Mouse (Mus musculus) lung, embryonic 16.5 days (tissue): ENCODE results near the gene Camta1. TPM values are rescaled to one million over a fixed set of nuclear protein-coding genes. Genes with fewer than 3 reads are reported as not detected.

Experiments used
- ATAC-seq: fragments of 200-750 bp; cut with Nextera tagmentation; 2 replicates; pipeline ENCODE4 v1.8.0; 2017; ENCODE audit warnings: low read depth, mild to moderate bottlenecking, moderate library complexity
- H3K27ac ChIP-seq: fragments of 300-500 bp; sonication (generic); 2 replicates; pipeline ENCODE4 v1.5.1; 2014; ENCODE audit warnings: mild to moderate bottlenecking, control low read depth, low read length
- H3K27me3 ChIP-seq: fragments of 300-500 bp; sonication (generic); 2 replicates; pipeline ENCODE4 v1.6.1; 2014; ENCODE audit warnings: low read depth, low read length, mixed read lengths; ENCODE audit not compliant: control insufficient read depth, insufficient read depth
- H3K36me3 ChIP-seq: fragments of 300-500 bp; sonication (generic); 2 replicates; pipeline ENCODE4 v1.6.1; 2014; ENCODE audit warnings: low read length; ENCODE audit not compliant: control insufficient read depth, insufficient read depth
- H3K4me1 ChIP-seq: fragments of 300-500 bp; sonication (generic); replicated peaks from 2 replicates; pipeline ENCODE4 v1.6.1; 2014; ENCODE audit warnings: low read length, mixed read lengths; ENCODE audit not compliant: control insufficient read depth, insufficient read depth
- H3K4me2 ChIP-seq: fragments of 300-500 bp; sonication (generic); 2 replicates; pipeline ENCODE4 v1.6.1; 2014; ENCODE audit warnings: low read depth, low read length, control low read depth
- H3K4me3 ChIP-seq: fragments of 300-500 bp; sonication (generic); 2 replicates; pipeline ENCODE4 v1.5.1; 2014; ENCODE audit warnings: mild to moderate bottlenecking, low read length, control low read depth
- H3K9ac ChIP-seq: fragments of 300-500 bp; sonication (generic); 2 replicates; pipeline ENCODE4 v1.6.1; 2014; ENCODE audit warnings: low read length, control low read depth
- H3K9me3 ChIP-seq: fragments of 300-500 bp; sonication (generic); 2 replicates; pipeline ENCODE4 v1.6.1; 2016; ENCODE audit warnings: low read length; ENCODE audit not compliant: control insufficient read depth
- WGBS: fragments of 180-500 bp; shearing (Covaris S2); extraction: QIAGEN DNeasy Blood & Tissue Kit; methylation state at CpG from one replicate; pipeline ENCODE4 v1.1.7; 2014; 5-methylcytosine and 5-hydroxymethylcytosine counted together
- polyA plus RNA-seq: library from polyadenylated mRNA; unstranded; fragments of >200 nt; fragmentation: Nextera tagmentation; extraction: Ambion mirVana; gene quantifications from 2 replicates; pipeline ENCODE4 v1.2.1, GENCODE M21; 2015

The Camta1 gene
- polyA plus RNA-seq, 1 experiment from 2014 or later: 89.4 TPM

DNA sequence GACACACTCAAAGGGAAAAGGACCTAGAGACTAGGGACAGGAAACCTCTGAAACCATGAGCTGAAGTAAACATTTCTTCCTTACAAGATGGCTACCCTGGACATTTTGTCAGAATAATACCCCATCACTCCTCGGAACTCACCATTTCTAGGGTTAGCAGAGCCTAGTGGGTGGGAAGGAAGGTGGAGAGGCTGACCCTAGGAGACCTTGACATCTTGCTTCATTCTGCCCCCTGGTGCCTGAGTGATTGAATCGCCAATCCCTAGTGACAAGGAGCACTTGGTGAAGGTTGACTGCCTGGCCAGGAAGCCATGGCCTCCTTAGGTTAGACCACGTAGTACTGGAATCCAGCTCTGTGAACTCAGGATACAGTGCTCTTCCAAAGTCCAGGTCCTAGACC is 576.2 kb downstream of the Camta1 start:
- Histone ChIP-seq H3K9me3 (no peaks in the 10 kb centered on the region), H3K4me3 (no peak overlapping the region), H3K36me3 (no peaks in the 10 kb centered on the region), H3K9ac (no peak overlapping the region), H3K4me2 (no peak overlapping the region), H3K27ac (no peak overlapping the region), H3K4me1 (no peaks in the 10 kb centered on the region), H3K27me3 (no peaks in the 10 kb centered on the region)
- no peak for ATAC-seq
- WGBS: 66% methylated on average over 3 of the region's 3 CpGs

GRCm38 (mm10) chr4:151283092-151283741 is 578.5 kb downstream of the Camta1 start:
- WGBS: 33% methylated on average over 16 of the region's 16 CpGs
- Histone ChIP-seq H3K27me3 (no peaks in the 10 kb centered on the region), H3K9me3 (no peaks in the 10 kb centered on the region), H3K4me1 (no peaks in the 10 kb centered on the region), H3K4me2 (no peak overlapping the region), H3K9ac (no peak overlapping the region), H3K4me3 (no peak overlapping the region), H3K27ac (no peak overlapping the region), H3K36me3 (no peaks in the 10 kb centered on the region)
- no peak for ATAC-seq

GRCm38 (mm10) chr4:151282103-151282502 is 579.6 kb downstream of the Camta1 start:
- Histone ChIP-seq H3K9me3 (no peaks in the 10 kb centered on the region), H3K36me3 (no peaks in the 10 kb centered on the region), H3K4me1 (no peaks in the 10 kb centered on the region), H3K4me3 (no peak overlapping the region), H3K9ac (no peak overlapping the region), H3K27ac (no peak overlapping the region), H3K27me3 (no peaks in the 10 kb centered on the region), H3K4me2 (no peak overlapping the region)
- ATAC-seq: no peak
- 63% methylated on average over 14 of the region's 14 CpGs for WGBS

DNA sequence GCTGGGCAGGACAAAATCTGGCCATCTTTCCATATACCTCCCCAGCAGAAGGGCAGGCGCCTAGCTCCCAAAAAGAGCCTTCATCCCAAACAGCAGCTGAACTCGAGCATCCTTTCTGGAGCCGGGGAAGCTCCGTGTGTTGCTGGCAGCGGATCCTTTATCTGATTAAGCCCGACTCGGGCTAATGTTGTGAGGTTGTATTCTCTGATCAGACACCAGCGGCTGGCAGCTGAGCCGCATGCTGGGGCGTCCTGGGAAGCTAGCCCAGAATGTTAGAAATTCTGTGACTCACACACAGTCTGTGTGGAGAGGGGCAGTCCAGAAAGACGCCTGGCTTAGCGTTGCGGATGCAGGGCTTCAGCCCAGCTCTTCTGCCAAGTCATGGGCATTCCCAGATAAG is 586.4 kb downstream of the Camta1 start:
- Histone ChIP-seq H3K27me3 (no peaks in the 10 kb centered on the region), H3K9me3 (no peaks in the 10 kb centered on the region), H3K4me2 (no peak overlapping the region), H3K27ac (no peak overlapping the region), H3K9ac (no peak overlapping the region), H3K4me1 (no peaks in the 10 kb centered on the region), H3K4me3 (no peak overlapping the region), H3K36me3 (no peaks in the 10 kb centered on the region)
- WGBS: 41% methylated on average over 13 of the region's 13 CpGs
- ATAC-seq: peak; percentile 41; the same call in 1 of the 2 replicates

DNA sequence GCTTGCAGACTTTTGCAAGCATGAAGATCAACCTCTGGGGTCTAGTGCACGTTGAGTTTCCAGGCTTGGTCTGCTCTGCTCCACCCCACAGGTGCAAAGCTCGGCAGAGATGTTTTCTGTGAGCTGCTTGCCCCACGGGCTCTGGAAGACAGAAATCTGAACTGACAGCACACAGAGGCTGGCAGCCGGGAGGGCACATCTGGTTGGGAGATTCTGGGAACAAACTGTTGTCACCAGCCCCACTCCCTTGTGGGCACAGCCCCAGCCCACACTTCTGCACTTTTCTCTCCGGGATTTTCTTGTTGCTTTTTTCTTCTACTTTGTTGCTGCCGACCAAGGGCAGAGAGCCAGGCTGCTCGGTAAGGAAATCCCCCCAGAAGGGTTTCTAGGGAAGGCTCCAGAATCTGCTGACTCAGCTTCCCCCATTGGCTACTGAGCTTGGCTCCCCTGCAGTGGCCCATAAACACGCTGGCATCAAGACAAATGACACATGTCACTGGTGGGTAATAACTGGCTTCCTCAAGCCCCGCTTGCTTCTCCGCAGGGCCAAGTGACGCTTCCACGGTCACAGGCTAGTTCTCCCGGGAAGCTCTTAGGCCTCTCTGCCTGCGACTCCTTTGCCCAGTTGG is 597.8 kb downstream of the Camta1 start:
- no peak overlapping the region for H3K9ac ChIP-seq
- H3K27me3 ChIP-seq: no peaks in the 10 kb centered on the region
- H3K4me3 ChIP-seq: no peak overlapping the region
- ATAC-seq: no peak
- no peaks in the 10 kb centered on the region for H3K4me1 ChIP-seq
- H3K9me3 ChIP-seq: no peaks in the 10 kb centered on the region
- H3K4me2 ChIP-seq: no peak overlapping the region
- H3K27ac ChIP-seq: no peak overlapping the region
- H3K36me3 ChIP-seq: no peaks in the 10 kb centered on the region
- WGBS: 45% methylated on average over 14 of the region's 14 CpGs

- H3K4me3 ChIP-seq: no peak overlapping the region
- H3K9ac ChIP-seq: no peak overlapping the region
- no peaks in the 10 kb centered on the region for H3K4me1 ChIP-seq
- no peaks in the 10 kb centered on the region for H3K9me3 ChIP-seq
- no peak for ATAC-seq
- 63% methylated on average over 7 of the region's 7 CpGs for WGBS
- H3K4me2 ChIP-seq: no peak overlapping the region
- H3K27me3 ChIP-seq: no peaks in the 10 kb centered on the region
- H3K27ac ChIP-seq: no peak overlapping the region
- H3K36me3 ChIP-seq: no peaks in the 10 kb centered on the region
These were observed 598.6 kb downstream of the Camta1 start for GRCm38 (mm10) chr4:151263052-151263451.

DNA sequence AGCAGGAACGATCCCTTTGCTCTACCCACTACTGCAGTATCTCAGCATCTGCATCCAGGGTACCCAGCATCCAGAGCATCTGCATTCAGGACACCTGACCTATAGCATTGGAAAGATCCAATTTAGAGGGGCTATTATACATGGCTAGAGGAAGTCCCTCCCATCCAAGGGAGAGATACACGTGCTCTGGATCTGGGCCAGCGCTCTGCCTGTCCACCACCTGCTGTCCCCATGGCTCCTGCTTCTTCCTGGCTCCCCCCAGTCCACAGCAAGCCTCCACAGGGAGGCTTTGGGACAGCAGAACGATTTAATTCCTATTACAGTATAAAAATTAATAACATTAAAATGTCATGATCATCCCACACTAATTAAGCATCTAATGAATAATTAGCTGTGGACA is 605.1 kb downstream of the Camta1 start:
- Histone ChIP-seq H3K9me3 (no peaks in the 10 kb centered on the region), H3K27me3 (no peaks in the 10 kb centered on the region), H3K27ac (no peak overlapping the region), H3K4me3 (no peak overlapping the region), H3K4me1 (no peaks in the 10 kb centered on the region), H3K9ac (no peak overlapping the region), H3K4me2 (no peak overlapping the region), H3K36me3 (no peaks in the 10 kb centered on the region)
- 55% methylated on average over 4 of the region's 4 CpGs for WGBS
- ATAC-seq: no peak

DNA sequence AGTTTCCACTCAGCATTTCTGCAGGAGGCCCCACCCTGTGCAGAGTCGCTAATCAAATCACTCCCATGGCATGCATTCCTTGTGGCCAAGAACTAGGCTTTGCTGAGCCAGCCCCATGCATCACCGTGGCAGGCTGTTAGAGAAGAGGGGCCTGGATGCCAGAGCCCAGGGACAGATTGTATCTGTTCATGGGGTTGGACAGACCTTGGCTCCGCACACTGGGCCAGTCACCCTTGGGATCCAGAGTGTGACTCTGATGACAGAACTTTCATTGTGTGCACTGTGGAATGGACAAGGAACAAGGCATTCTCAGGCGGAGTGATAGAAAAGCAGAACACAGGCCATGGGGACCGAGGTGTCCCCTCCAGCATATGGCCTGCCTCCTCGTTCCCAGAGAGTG is 610.9 kb downstream of the Camta1 start:
- ATAC-seq: no peak
- no peaks in the 10 kb centered on the region for H3K27me3 ChIP-seq
- H3K4me3 ChIP-seq: no peak overlapping the region
- 87% methylated on average over 6 of the region's 6 CpGs for WGBS
- no peaks in the 10 kb centered on the region for H3K9me3 ChIP-seq
- no peak overlapping the region for H3K4me2 ChIP-seq
- no peak overlapping the region for H3K27ac ChIP-seq
- H3K4me1 ChIP-seq: no peaks in the 10 kb centered on the region
- no peak overlapping the region for H3K9ac ChIP-seq
- no peaks in the 10 kb centered on the region for H3K36me3 ChIP-seq

GRCm38 (mm10) chr4:151245068-151245797 is 616.4 kb downstream of the Camta1 start:
- Histone ChIP-seq H3K9me3 (no peaks in the 10 kb centered on the region), H3K27me3 (no peaks in the 10 kb centered on the region), H3K36me3 (no peaks in the 10 kb centered on the region), H3K27ac (no peak overlapping the region), H3K4me1 (no peaks in the 10 kb centered on the region), H3K4me2 (no peak overlapping the region), H3K9ac (no peak overlapping the region), H3K4me3 (no peak overlapping the region)
- no peak for ATAC-seq
- 44% methylated on average over 7 of the region's 7 CpGs for WGBS
